Mouse (Mus musculus) hindbrain, embryonic 14.5 days (tissue): ENCODE results near the gene Map4k4. TPM values are rescaled to one million over a fixed set of nuclear protein-coding genes. Genes with fewer than 3 reads are reported as not detected.

ENCODE experiments used
- ATAC-seq: fragments of 200-750 bp; cut with Nextera tagmentation; 2 replicates; pipeline ENCODE4 v1.8.0; 2017; ENCODE audit warnings: moderate number of reproducible peaks, mild to moderate bottlenecking, moderate TSS enrichment, moderate library complexity; ENCODE audit not compliant: low FRiP score
- DNase-seq: peaks from one replicate; pipeline ENCODE4 v3.0.0-alpha.2; 2015; ENCODE audit warnings: low spot score
- H3K27ac ChIP-seq: fragments of 300-500 bp; sonication (generic); 2 replicates; pipeline ENCODE4 v1.5.1; 2014; ENCODE audit warnings: mild to moderate bottlenecking, moderate library complexity
- H3K27me3 ChIP-seq: fragments of 300-500 bp; sonication (generic); 2 replicates; pipeline ENCODE4 v1.6.1; 2014; ENCODE audit warnings: mild to moderate bottlenecking, low read length, mixed read lengths; ENCODE audit not compliant: control insufficient read depth, insufficient read depth
- H3K36me3 ChIP-seq: fragments of 300-500 bp; sonication (generic); replicated peaks from 2 replicates; pipeline ENCODE4 v1.6.1; 2014; ENCODE audit not compliant: control insufficient read depth, insufficient read depth
- H3K4me1 ChIP-seq: fragments of 300-500 bp; sonication (generic); replicated peaks from 2 replicates; pipeline ENCODE4 v1.6.1; 2014; ENCODE audit warnings: antibody characterized with exemption, low read length, mixed read lengths; ENCODE audit not compliant: control insufficient read depth, insufficient read depth
- H3K4me2 ChIP-seq: fragments of 300-500 bp; sonication (generic); replicated peaks from 2 replicates; pipeline ENCODE4 v1.6.1; 2014; ENCODE audit warnings: mild to moderate bottlenecking, moderate library complexity
- H3K4me3 ChIP-seq: fragments of 300-500 bp; sonication (generic); replicated peaks from 2 replicates; pipeline ENCODE4 v1.5.1; 2014; ENCODE audit warnings: mild to moderate bottlenecking, low read length
- H3K9ac ChIP-seq: fragments of 300-500 bp; sonication (generic); 2 replicates; pipeline ENCODE4 v1.6.1; 2014
- H3K9me3 ChIP-seq: fragments of 300-500 bp; sonication (generic); 2 replicates; pipeline ENCODE4 v1.6.1; 2016; ENCODE audit warnings: low read length; ENCODE audit not compliant: control insufficient read depth
- WGBS: fragments of 180-500 bp; shearing (Covaris S2); extraction: QIAGEN DNeasy Blood & Tissue Kit; methylation state at CpG from one replicate; pipeline ENCODE4 v1.1.7; 2014; 5-methylcytosine and 5-hydroxymethylcytosine counted together
- polyA plus RNA-seq: library from polyadenylated mRNA; unstranded; fragments of >200 nt; fragmentation: Nextera tagmentation; extraction: Ambion mirVana; gene quantifications from 2 replicates; pipeline ENCODE4 v1.2.1, GENCODE M21; 2014

Map4k4 gene
- polyA plus RNA-seq, 1 experiment from 2014 or later = 51.2 TPM

DNA sequence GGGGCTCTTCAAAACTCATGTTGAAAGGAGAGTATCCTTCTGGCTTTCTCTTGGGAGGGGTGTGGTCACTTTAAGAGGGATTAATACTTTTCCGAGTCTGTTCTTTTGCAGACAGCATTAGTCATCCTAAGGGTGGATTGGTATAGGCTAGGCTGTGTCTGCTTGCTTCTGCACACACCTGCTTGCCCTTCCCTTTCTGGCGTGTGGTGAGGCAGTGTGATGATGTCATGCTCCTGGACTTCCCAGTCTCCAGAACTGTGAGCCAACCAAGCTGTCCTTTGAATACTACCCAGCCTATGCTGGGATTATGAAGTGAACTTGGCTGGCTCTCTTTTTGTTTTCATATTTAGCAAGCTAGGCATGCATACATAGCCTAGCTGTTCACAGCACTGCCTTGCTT is 5.6 kb upstream of the Map4k4 start:
- no peaks in the 10 kb centered on the region for H3K9me3 ChIP-seq
- H3K27ac ChIP-seq = no peak overlapping the region
- 75% methylated on average over 2 of the region's 2 CpGs for WGBS
- no peak overlapping the region for H3K4me3 ChIP-seq
- no peak overlapping the region for H3K9ac ChIP-seq
- DNase-seq = no peak
- peaks cover 11% of the 10 kb centered on the region; the same call in 1 of the 2 replicates for H3K4me1 ChIP-seq
- H3K36me3 ChIP-seq = no peaks in the 10 kb centered on the region
- no peaks in the 10 kb centered on the region for H3K27me3 ChIP-seq
- no peak for ATAC-seq
- H3K4me2 ChIP-seq = no peak overlapping the region

- DNase-seq (no peak), ATAC-seq (no peak)
- Histone ChIP-seq H3K4me2 (no peak overlapping the region), H3K36me3 (no peaks in the 10 kb centered on the region), H3K4me1 (peaks cover 11% of the 10 kb centered on the region; the same call in 1 of the 2 replicates), H3K4me3 (no peak overlapping the region), H3K9me3 (no peaks in the 10 kb centered on the region), H3K27me3 (no peaks in the 10 kb centered on the region), H3K9ac (no peak overlapping the region), H3K27ac (no peak overlapping the region)
- WGBS = 58% methylated on average over 2 of the region's 2 CpGs
Observed at GRCm38 (mm10) chr1:39895506-39895905, 5.2 kb upstream of the Map4k4 start.

DNA sequence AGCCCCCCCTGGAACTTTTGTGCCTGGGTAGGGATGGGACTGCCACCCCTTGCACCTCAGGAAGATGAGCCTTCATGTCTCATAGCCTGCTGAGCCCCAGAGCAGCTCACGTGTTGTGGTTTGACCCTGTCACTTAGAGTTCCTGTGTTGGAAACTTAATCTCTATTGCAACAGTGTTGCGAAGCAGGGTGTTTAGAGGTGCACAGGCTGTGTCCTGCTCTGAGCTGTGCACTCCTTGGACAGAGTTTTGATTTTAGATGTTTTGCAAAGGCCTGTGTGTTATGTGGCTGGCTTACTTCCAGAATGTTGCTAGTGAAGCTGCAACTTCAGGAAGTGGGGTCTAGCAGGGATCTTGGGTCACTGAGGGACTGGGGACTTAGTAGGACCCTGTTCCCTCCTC is 4.1 kb upstream of the Map4k4 start:
- DNase-seq (no peak), ATAC-seq (no peak)
- no peaks in the 10 kb centered on the region for H3K36me3 ChIP-seq
- no peak overlapping the region for H3K4me2 ChIP-seq
- H3K4me1 ChIP-seq = peaks cover 11% of the 10 kb centered on the region; the same call in 1 of the 2 replicates
- H3K9ac ChIP-seq = no peak overlapping the region
- H3K27me3 ChIP-seq = no peaks in the 10 kb centered on the region
- no peak overlapping the region for H3K4me3 ChIP-seq
- H3K9me3 ChIP-seq = no peaks in the 10 kb centered on the region
- H3K27ac ChIP-seq = no peak overlapping the region
- 76% methylated on average over 2 of the region's 2 CpGs for WGBS

GRCm38 (mm10) chr1:39898686-39899085 is 2.0 kb upstream of the Map4k4 start:
- ATAC-seq = no peak
- no peak for DNase-seq
- Histone ChIP-seq H3K27me3 (no peaks in the 10 kb centered on the region), H3K27ac (no peak overlapping the region), H3K4me1 (peaks cover 22% of the 10 kb centered on the region), H3K9me3 (no peaks in the 10 kb centered on the region), H3K36me3 (peaks cover under 1% of the 10 kb centered on the region; the same call in 1 of the 2 replicates), H3K9ac (no peak overlapping the region), H3K4me3 (no peak overlapping the region), H3K4me2 (no peak overlapping the region)
- WGBS = 81% methylated on average over 4 of the region's 4 CpGs

- ATAC-seq (peak; percentile 23), DNase-seq (peak; percentile 56)
- WGBS = under 1% methylated on average over 56 of the region's 75 CpGs
- H3K9ac ChIP-seq = peak overlapping the region; percentile 100
- H3K4me1 ChIP-seq = peaks cover 48% of the 10 kb centered on the region
- H3K9me3 ChIP-seq = no peaks in the 10 kb centered on the region
- H3K4me3 ChIP-seq = peak overlapping the region; percentile 95
- H3K36me3 ChIP-seq = peaks cover 18% of the 10 kb centered on the region
- no peaks in the 10 kb centered on the region for H3K27me3 ChIP-seq
- peak overlapping the region; percentile 100 for H3K27ac ChIP-seq
- H3K4me2 ChIP-seq = peak overlapping the region; percentile 90
Observed at GRCm38 (mm10) chr1:39901063-39901811, 524 bp downstream of the Map4k4 start.

GRCm38 (mm10) chr1:39901851-39902703 is 1.4 kb downstream of the Map4k4 start:
- H3K4me3 ChIP-seq = peak overlapping the region; percentile 95
- peak overlapping the region; percentile 90 for H3K4me2 ChIP-seq
- DNase-seq (peak; percentile 53), ATAC-seq (no peak)
- H3K9ac ChIP-seq = peak overlapping the region; percentile 100
- peaks cover 21% of the 10 kb centered on the region for H3K36me3 ChIP-seq
- H3K27me3 ChIP-seq = no peaks in the 10 kb centered on the region
- peaks cover 55% of the 10 kb centered on the region for H3K4me1 ChIP-seq
- H3K27ac ChIP-seq = peak overlapping the region; percentile 100
- no peaks in the 10 kb centered on the region for H3K9me3 ChIP-seq
- under 1% methylated on average over 26 of the region's 26 CpGs for WGBS

DNA sequence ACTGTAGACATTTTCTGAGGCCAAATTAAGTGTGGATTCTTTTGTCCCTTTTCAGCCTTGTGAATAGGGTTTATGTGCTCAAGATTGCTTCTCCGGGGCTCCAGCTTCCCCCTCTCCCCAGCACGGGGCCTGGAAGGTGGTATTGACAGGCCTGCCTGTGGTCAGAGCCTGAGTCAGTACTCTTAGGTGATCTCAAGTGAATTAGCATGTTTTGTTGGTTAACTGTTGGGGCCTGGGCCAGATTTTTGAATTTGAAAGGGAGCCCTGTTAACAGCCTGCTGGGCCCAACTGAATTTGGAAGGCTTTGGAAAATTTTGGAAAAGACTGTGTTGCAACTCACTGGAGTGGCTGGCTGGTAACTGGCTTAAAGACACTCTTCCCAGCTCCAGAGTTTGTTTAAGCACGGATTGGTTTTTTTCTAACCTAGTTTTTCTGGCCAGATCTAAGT is 2.0 kb downstream of the Map4k4 start:
- Histone ChIP-seq H3K4me3 (peak overlapping the region; percentile 95), H3K36me3 (peaks cover 24% of the 10 kb centered on the region), H3K9ac (peak overlapping the region; percentile 100), H3K9me3 (no peaks in the 10 kb centered on the region), H3K4me1 (peaks cover 62% of the 10 kb centered on the region), H3K4me2 (peak overlapping the region; percentile 90), H3K27me3 (no peaks in the 10 kb centered on the region), H3K27ac (peak overlapping the region; percentile 100)
- DNase-seq (no peak), ATAC-seq (no peak)
- 0% methylated on average over 3 of the region's 3 CpGs for WGBS

DNA sequence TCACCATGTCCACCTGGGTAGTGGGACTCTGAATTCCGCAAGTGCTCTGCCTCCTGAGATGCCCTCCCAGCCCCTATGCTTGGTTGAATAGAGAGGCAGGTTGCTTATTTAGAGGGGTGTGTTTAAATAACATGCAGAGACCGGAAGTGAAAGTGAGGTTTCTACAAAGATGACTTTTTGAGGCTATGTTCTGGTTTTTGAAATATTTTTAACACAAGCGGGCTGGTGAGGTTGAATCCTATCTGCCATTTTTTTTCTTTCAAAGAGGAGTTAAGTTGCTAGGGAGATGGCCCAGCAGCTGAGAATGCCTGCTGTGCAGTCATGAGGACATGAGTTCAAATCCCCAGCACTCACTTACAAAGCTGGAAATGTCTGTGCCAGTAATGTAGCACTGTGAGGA is 4.0 kb downstream of the Map4k4 start:
- H3K9me3 ChIP-seq = no peaks in the 10 kb centered on the region
- H3K4me3 ChIP-seq = peak overlapping the region; percentile 0; the same call in 1 of the 2 replicates
- peaks cover 73% of the 10 kb centered on the region for H3K4me1 ChIP-seq
- 86% methylated on average over 3 of the region's 3 CpGs for WGBS
- H3K4me2 ChIP-seq = peak overlapping the region; percentile 90
- peaks cover 24% of the 10 kb centered on the region for H3K36me3 ChIP-seq
- no peak overlapping the region for H3K9ac ChIP-seq
- H3K27ac ChIP-seq = no peak overlapping the region
- no peaks in the 10 kb centered on the region for H3K27me3 ChIP-seq
- DNase-seq (no peak), ATAC-seq (no peak)

- Histone ChIP-seq H3K9ac (no peak overlapping the region), H3K9me3 (no peaks in the 10 kb centered on the region), H3K27me3 (no peaks in the 10 kb centered on the region), H3K4me1 (peaks cover 75% of the 10 kb centered on the region), H3K27ac (no peak overlapping the region), H3K36me3 (peaks cover 39% of the 10 kb centered on the region), H3K4me2 (peak overlapping the region; percentile 17; the same call in 1 of the 2 replicates), H3K4me3 (no peak overlapping the region)
- WGBS = 64% methylated on average over 11 of the region's 11 CpGs
- DNase-seq = no peak
- no peak for ATAC-seq
Observed at GRCm38 (mm10) chr1:39906921-39907320, 6.2 kb downstream of the Map4k4 start.
